Mouse (Mus musculus) ES-Bruce4 (cell line): ENCODE data around the gene Zfp523.

Experiments used
- CTCF ChIP-seq: IDR thresholded peaks from one replicate; pipeline ENCODE4 v1.8.1; 2011; ENCODE audit warnings: low read depth, low read length
- POLR2A ChIP-seq: IDR thresholded peaks from one replicate; pipeline ENCODE4 v1.8.1; 2011; ENCODE audit warnings: low read length; ENCODE audit not compliant: insufficient read depth

GRCm38 (mm10) chr17:28234641-28235040 is 57.7 kb downstream of the Zfp523 start:
- TF ChIP-seq POLR2A (no peak), CTCF (no peak)
